In genomic region chr10:41711467-41711866, GRCm38 (mm10) we compare ENCODE assay signal across 27 mouse cellular contexts. TPM values are rescaled to one million over a fixed set of nuclear protein-coding genes. Genes with fewer than 3 reads are reported as not detected.
DNase-seq lines count a peak whose midpoint lies in the region; TF ChIP-seq lines count a peak whose summit lies in the region.
"Had no signal": no experiment of that assay in that cellular context is flagged by ENCODE, and none has a peak within 500 bp of the region (broad histone marks: within the 10 kb centered on the region; RNA-seq: fewer than 3 reads in every experiment).

No protein-coding gene starts in this region.

- H3K27ac ChIP-seq in gastrocnemius, adult 2 months: peak overlapping the region; percentile 60; the same call in 1 of the 2 replicates
- no peak overlapping the region for H3K27ac ChIP-seq in liver, adult 2 months (replicated peaks; ENCODE audit: insufficient read depth, low read depth, low read length)
- H3K27ac ChIP-seq: embryonic facial prominence, embryonic 15.5 days; heart, adult 2 months; heart, embryonic 13.5 days; hindbrain, embryonic 12.5 days; layer of hippocampus, adult 2 months; liver, embryonic 12.5 days; midbrain, embryonic 12.5 days had no signal

- TF ChIP-seq POLR2A in liver, adult 2 months (IDR thresholded peaks at IDR 0.05; ENCODE audit: extremely low read depth, insufficient read depth, low read length): no peak

- no peak overlapping the region for H3K9ac ChIP-seq in liver, adult 2 months (ENCODE audit: low read depth, low read length)
- H3K9ac ChIP-seq: embryonic facial prominence, embryonic 15.5 days; heart, embryonic 13.5 days; hindbrain, embryonic 12.5 days; liver, embryonic 12.5 days; midbrain, embryonic 12.5 days had no signal

- peaks cover 8% of the 10 kb centered on the region for H3K4me1 ChIP-seq in liver, adult 2 months (ENCODE audit: control insufficient read depth, insufficient read depth, low read length)
- H3K4me1 ChIP-seq: embryonic facial prominence, embryonic 15.5 days; heart, embryonic 13.5 days; liver, embryonic 12.5 days had no signal

- no peak for DNase-seq in gastrocnemius, adult 2 months
- no peak for DNase-seq in gastrocnemius, postnatal 4 days (ENCODE audit: low spot score in 2 of 2)
- peak; percentile 81 for DNase-seq in liver, adult 2 months (ENCODE audit: extremely low read depth, low read depth, low spot score)
- no peak for DNase-seq in liver
- peak; percentile 22 for DNase-seq in embryo, embryonic 10.5 days (ENCODE audit: low spot score)
- DNase-seq in frontal cortex, adult 2 months (ENCODE audit: extremely low spot score in 1 of 2, low spot score in 1 of 2): no peak
- DNase-seq in thymus, postnatal 14 days: no peak
- no peak for DNase-seq in B cell, adult 2 months
- DNase-seq: adrenal gland, adult 2 months; cerebellum, adult 11-12 months; cerebellum, postnatal 10 days; gastrocnemius, postnatal 10 days; heart, adult 2 months; heart, postnatal 14 days; layer of hippocampus, postnatal 36 days; lung, adult 18-20 months; lung, postnatal 14 days; spleen, adult 18-20 months; thymus, postnatal 25 days had no signal

- intact Hi-C loops in gastrocnemius, adult 2 months (cut with DNase I): no loop called here

- H3K4me3 ChIP-seq in gastrocnemius, adult 2 months: no peak overlapping the region
- no peak overlapping the region for H3K4me3 ChIP-seq in liver, adult 2 months (ENCODE audit: insufficient read depth, low read depth, low read length)
- H3K4me3 ChIP-seq: embryonic facial prominence, embryonic 15.5 days; heart, adult 2 months; heart, embryonic 13.5 days; hindbrain, embryonic 12.5 days; layer of hippocampus, adult 2 months; liver, embryonic 12.5 days; midbrain, embryonic 12.5 days had no signal

- H3K27me3 ChIP-seq in liver, adult 2 months (ENCODE audit: control insufficient read depth, insufficient read depth, low read length): no peaks in the 10 kb centered on the region
- H3K27me3 ChIP-seq: embryonic facial prominence, embryonic 15.5 days; heart, embryonic 13.5 days; hindbrain, embryonic 12.5 days; liver, embryonic 12.5 days; midbrain, embryonic 12.5 days; Patski had no signal

- TF ChIP-seq CTCF in gastrocnemius, adult 2 months (IDR thresholded peaks at IDR 0.05): no peak
- TF ChIP-seq CTCF in liver, adult 2 months (IDR thresholded peaks at IDR 0.05; ENCODE audit: low read depth, low read length): no peak

- 40% methylated on average over 7 of the region's 7 CpGs for WGBS in liver, adult 2 months

- no peaks in the 10 kb centered on the region for H3K36me3 ChIP-seq in liver, adult 2 months (ENCODE audit: control insufficient read depth, insufficient read depth, low read length)
- H3K36me3 ChIP-seq: embryonic facial prominence, embryonic 15.5 days; heart, embryonic 13.5 days; hindbrain, embryonic 12.5 days; liver, embryonic 12.5 days; midbrain, embryonic 12.5 days had no signal

- no peaks in the 10 kb centered on the region for H3K79me2 ChIP-seq in liver, adult 2 months (ENCODE audit: control insufficient read depth, insufficient read depth, low read length)

RNA-seq across cellular contexts. Expression of gene Ccdc162, which starts 5.0 kb away (rescaled TPM):
- total RNA-seq in gastrocnemius, adult 2 months (2021): 1 to 10 TPM in 1 of 2 experiments, under 1 TPM in 1; 0.89 to 1.3 TPM
- 1 to 10 TPM; 2.6 to 3.4 TPM for total RNA-seq in gastrocnemius, postnatal 4 days (2021)
- total RNA-seq in liver, adult 2 months (2014; rRNA removed): 7.9 and 10.3 TPM in 2 replicates
- polyA plus RNA-seq in liver, adult 2 months (2012; rRNA removed): 6.0 and 7.1 TPM in 2 replicates
- 1.3 and 1.4 TPM in 2 replicates for polyA plus RNA-seq in frontal cortex, adult 2 months (2012; rRNA removed)
- total RNA-seq: monocyte, adult 5-6 weeks had no signal

Comparison
In these comparisons a context has a peak if more than half of its experiments do, and no peak if none do; other contexts are left out.
1. DNase-seq: peak in liver, adult 2 months (single experiment) and embryo, embryonic 10.5 days (single experiment); none in gastrocnemius, adult 2 months (single experiment), gastrocnemius, postnatal 4 days (0 of 2), liver (single experiment), frontal cortex, adult 2 months (0 of 2), thymus, postnatal 14 days (single experiment) and B cell, adult 2 months (0 of 2).